Mouse (Mus musculus) heart, embryonic 13.5 days (tissue): ENCODE measurements around the gene Arid3c. TPM values are rescaled to one million over a fixed set of nuclear protein-coding genes. Genes with fewer than 3 reads are reported as not detected.
"Not testable (repeated sequence)": the region's sequence is repeated elsewhere in the genome, so short reads cannot be mapped to it uniquely, and the experiment has no call there.

Experiments
- ATAC-seq: fragments of 200-750 bp; cut with Nextera tagmentation; 2 replicates; pipeline ENCODE4 v1.8.0; 2017; ENCODE audit warnings: moderate TSS enrichment; ENCODE audit not compliant: insufficient number of reproducible peaks, low FRiP score, low TSS enrichment; ENCODE audit errors: extremely low read depth
- H3K27ac ChIP-seq: fragments of 300-500 bp; sonication (generic); replicated peaks from 2 replicates; pipeline ENCODE4 v1.5.1; 2015; ENCODE audit warnings: moderate library complexity, mild to moderate bottlenecking, inconsistent platforms
- H3K27me3 ChIP-seq: fragments of 300-500 bp; sonication (generic); replicated peaks from 2 replicates; pipeline ENCODE4 v1.6.1; 2015; ENCODE audit warnings: mild to moderate bottlenecking, inconsistent platforms
- H3K36me3 ChIP-seq: fragments of 300-500 bp; sonication (generic); 2 replicates; pipeline ENCODE4 v1.6.1; 2015; ENCODE audit warnings: mild to moderate bottlenecking, inconsistent platforms
- H3K4me1 ChIP-seq: fragments of 300-500 bp; sonication (generic); 2 replicates; pipeline ENCODE4 v1.6.1; 2015; ENCODE audit warnings: inconsistent platforms
- H3K4me2 ChIP-seq: fragments of 300-500 bp; sonication (generic); 2 replicates; pipeline ENCODE4 v1.6.1; 2015; ENCODE audit warnings: inconsistent platforms, mild to moderate bottlenecking, moderate library complexity
- H3K4me3 ChIP-seq: fragments of 300-500 bp; sonication (generic); 2 replicates; pipeline ENCODE4 v1.5.1; 2015; ENCODE audit warnings: moderate library complexity, mild to moderate bottlenecking, inconsistent platforms
- H3K9ac ChIP-seq: fragments of 300-500 bp; sonication (generic); 2 replicates; pipeline ENCODE4 v1.6.1; 2015; ENCODE audit warnings: inconsistent platforms, mild to moderate bottlenecking, moderate library complexity
- H3K9me3 ChIP-seq: fragments of 300-500 bp; sonication (generic); 2 replicates; pipeline ENCODE4 v1.6.1; 2016; ENCODE audit warnings: inconsistent platforms
- WGBS: fragments of 180-500 bp; shearing (Covaris S2); methylation state at CpG from one replicate; pipeline ENCODE4 v1.1.7; 2015; ENCODE audit warnings: mixed read lengths; 5-methylcytosine and 5-hydroxymethylcytosine counted together
- polyA plus RNA-seq: library from polyadenylated mRNA; unstranded; fragments of >200 nt; fragmentation: Nextera tagmentation; extraction: Ambion mirVana; gene quantifications from 2 replicates; pipeline ENCODE4 v1.2.1, GENCODE M21; 2015

Arid3c gene
- polyA plus RNA-seq, 1 experiment from 2014 or later, result not detected

DNA sequence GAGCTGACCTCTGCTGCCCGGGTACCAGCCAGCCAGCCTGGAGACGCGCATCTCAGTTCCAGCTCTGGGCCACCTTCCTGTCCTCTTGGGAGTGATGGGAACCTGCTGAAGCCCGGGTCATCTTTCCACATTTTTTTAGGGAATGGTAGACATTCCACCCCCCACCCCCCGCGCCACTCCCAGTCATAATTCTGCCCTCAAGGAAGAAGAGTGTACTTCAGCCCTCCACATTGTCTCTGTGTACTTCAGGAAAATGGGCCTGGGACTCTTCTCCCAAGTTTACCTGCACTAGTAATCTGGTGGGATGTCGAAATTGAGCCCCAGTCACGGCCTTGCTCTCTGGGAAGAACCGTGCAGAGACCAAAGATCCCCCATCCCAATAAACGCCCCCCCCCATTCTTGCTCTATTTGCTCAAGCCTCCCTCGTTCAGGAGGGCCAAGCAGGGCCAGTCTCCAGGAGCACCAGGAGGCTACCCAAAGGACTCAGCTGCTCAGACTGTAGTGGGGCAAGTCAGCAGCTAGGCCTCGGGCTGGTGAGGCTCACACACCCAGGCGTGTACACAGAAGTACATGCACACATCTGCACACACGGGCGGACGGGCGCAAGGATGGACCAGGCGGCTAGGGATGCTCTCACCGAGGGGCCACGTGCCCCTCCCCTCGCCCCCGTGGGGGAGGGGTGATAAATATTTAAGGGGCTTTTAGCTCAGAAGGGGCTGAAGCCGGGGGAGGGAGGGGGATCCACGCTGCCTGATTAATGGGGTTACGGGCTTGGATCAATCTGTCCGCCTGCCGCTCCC, 46.6 kb downstream of the Arid3c start:
- ATAC-seq, H3K9me3 ChIP-seq, H3K36me3 ChIP-seq, H3K9ac ChIP-seq: not testable (repeated sequence)
- peak overlapping the region; percentile 50 for H3K27ac ChIP-seq
- H3K27me3 ChIP-seq, result peaks cover 13% of the 10 kb centered on the region
- peaks cover 30% of the 10 kb centered on the region for H3K4me1 ChIP-seq
- H3K4me2 ChIP-seq, result peak overlapping the region; percentile 59
- WGBS, result 1% methylated on average over 22 of the region's 27 CpGs
- peak overlapping the region; percentile 25; the same call in 1 of the 2 replicates for H3K4me3 ChIP-seq

DNA sequence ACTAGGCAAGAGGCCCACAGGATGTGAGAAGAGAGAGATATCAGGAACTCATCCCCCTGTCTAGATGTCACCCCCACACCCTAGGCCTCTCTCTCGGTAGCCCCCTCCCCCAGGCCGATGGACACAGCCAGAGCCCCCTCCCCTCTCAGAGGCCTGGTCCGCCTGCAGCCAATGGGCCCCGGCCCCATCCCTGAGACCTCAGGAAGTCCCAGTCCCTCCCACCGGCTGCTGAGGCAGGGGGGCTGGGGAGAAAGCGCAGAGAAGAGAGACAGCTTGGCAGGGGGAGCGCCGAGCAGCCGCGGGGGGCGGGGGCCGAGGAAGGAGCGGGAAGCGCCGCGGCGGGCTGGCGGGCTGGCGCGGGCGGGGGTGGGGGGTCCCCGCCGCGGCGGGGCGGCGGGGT, 47.6 kb downstream of the Arid3c start:
- ATAC-seq, H3K9ac ChIP-seq, H3K9me3 ChIP-seq, H3K36me3 ChIP-seq, H3K27ac ChIP-seq: not testable (repeated sequence)
- 0% methylated on average over 4 of the region's 27 CpGs for WGBS
- H3K4me3 ChIP-seq, result peak overlapping the region; percentile 37
- peaks cover 13% of the 10 kb centered on the region for H3K27me3 ChIP-seq
- H3K4me1 ChIP-seq, result peaks cover 40% of the 10 kb centered on the region
- peak overlapping the region; percentile 59 for H3K4me2 ChIP-seq

DNA sequence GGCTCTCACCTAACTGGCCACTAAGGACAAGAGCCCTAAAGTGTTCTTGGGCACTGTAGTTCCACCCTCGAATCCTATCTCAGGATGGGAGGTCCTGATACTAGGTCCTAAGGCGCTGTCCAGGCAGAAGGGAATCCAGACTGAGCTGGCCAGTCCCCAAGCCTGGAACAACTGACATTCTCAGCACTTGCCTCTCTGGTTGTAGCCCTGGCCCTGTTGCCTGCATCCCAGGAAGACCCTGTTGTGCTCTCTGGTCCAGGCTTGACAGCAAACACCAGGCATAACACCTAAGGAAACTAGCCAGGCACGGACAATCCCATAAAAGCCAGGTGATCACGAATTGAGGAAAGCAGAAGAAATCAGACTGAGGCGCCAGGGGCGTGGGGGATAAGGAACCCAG, 48.2 kb downstream of the Arid3c start:
- Histone ChIP-seq H3K9me3 (no peaks in the 10 kb centered on the region), H3K27ac (peak overlapping the region; percentile 61), H3K36me3 (no peaks in the 10 kb centered on the region), H3K4me1 (peaks cover 45% of the 10 kb centered on the region), H3K4me2 (peak overlapping the region; percentile 59), H3K4me3 (no peak overlapping the region), H3K9ac (0 out of 2 replicates have a peak overlapping the region, but pooled peaks have one; percentile 9), H3K27me3 (peaks cover 13% of the 10 kb centered on the region)
- no peak for ATAC-seq
- 17% methylated on average over 6 of the region's 6 CpGs for WGBS

DNA sequence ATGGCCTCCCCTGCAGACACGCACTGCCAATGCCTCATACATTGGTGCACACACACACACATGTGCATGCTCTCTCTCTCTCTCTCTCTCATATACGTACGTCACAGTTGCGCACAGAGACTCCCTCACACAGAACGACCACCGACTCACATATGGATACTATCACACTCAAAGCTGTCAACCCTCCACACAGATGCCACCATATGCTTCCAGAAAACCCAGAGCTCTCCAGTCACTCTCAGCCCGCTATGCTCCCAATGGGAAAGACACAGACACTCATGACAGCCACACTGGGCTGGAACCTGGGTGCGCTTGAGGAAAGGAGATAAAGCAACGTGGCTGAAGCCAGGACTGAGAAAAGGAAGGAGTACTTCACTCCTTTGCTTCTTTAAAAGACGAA, 49.0 kb downstream of the Arid3c start:
- WGBS, result 63% methylated on average over 10 of the region's 10 CpGs
- Histone ChIP-seq H3K4me2 (no peak overlapping the region), H3K27me3 (peaks cover 14% of the 10 kb centered on the region), H3K9me3 (no peaks in the 10 kb centered on the region), H3K4me1 (peaks cover 54% of the 10 kb centered on the region), H3K4me3 (no peak overlapping the region), H3K36me3 (no peaks in the 10 kb centered on the region), H3K27ac (no peak overlapping the region), H3K9ac (no peak overlapping the region)
- ATAC-seq, result no peak

DNA sequence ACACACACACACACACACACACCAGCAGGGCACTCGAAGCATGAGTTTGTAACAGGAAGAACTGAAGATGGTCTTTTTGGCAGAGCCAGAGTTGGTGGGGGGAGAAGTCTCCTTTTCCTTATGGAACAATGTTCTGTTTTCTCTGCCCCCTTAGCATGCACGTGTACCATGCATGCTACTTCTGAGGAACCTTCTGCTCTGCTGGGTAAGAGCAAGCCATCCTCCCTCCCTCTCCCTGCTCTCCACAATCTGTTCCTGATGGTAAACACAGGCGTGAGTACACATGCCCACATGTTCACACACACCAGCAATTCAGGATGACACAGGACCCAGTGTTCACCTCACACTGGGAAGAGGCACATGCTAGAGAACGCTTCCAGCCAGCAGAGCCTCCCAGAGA, 49.8 kb downstream of the Arid3c start:
- WGBS, result 65% methylated on average over 4 of the region's 4 CpGs
- H3K36me3 ChIP-seq, result no peaks in the 10 kb centered on the region
- peaks cover 61% of the 10 kb centered on the region for H3K4me1 ChIP-seq
- peaks cover 18% of the 10 kb centered on the region for H3K27me3 ChIP-seq
- ATAC-seq, result no peak
- no peak overlapping the region for H3K27ac ChIP-seq
- no peaks in the 10 kb centered on the region for H3K9me3 ChIP-seq
- no peak overlapping the region for H3K9ac ChIP-seq
- no peak overlapping the region for H3K4me2 ChIP-seq
- H3K4me3 ChIP-seq, result no peak overlapping the region

DNA sequence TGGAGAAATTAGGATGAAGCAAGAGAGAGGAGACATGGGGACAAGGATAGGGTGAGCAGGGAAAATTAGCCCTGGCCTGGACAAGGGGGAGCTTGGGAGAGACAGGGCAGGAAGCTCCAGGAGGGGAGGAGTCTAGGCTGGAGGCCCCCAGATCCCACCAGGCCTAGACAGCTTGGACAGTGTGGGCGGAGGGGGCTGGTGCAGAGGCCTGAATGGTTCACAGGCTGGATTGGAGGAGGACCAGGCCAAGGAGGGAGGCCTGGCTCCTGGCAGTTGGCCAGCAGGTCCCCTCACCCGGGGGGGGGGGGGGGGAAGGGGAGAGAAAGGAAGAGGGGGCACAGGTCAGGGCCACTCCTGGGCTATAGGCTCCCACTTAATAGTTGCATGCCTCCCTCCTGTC, 51.7 kb downstream of the Arid3c start:
- H3K4me2 ChIP-seq, result no peak overlapping the region
- no peaks in the 10 kb centered on the region for H3K36me3 ChIP-seq
- no peak for ATAC-seq
- no peak overlapping the region for H3K4me3 ChIP-seq
- peak overlapping the region; percentile 68 for H3K9ac ChIP-seq
- H3K27me3 ChIP-seq, result peaks cover 31% of the 10 kb centered on the region
- H3K4me1 ChIP-seq, result peaks cover 67% of the 10 kb centered on the region
- H3K27ac ChIP-seq, result 0 out of 2 replicates have a peak overlapping the region, but pooled peaks have one; percentile 5
- no peaks in the 10 kb centered on the region for H3K9me3 ChIP-seq
- WGBS, result 28% methylated on average over 2 of the region's 2 CpGs

DNA sequence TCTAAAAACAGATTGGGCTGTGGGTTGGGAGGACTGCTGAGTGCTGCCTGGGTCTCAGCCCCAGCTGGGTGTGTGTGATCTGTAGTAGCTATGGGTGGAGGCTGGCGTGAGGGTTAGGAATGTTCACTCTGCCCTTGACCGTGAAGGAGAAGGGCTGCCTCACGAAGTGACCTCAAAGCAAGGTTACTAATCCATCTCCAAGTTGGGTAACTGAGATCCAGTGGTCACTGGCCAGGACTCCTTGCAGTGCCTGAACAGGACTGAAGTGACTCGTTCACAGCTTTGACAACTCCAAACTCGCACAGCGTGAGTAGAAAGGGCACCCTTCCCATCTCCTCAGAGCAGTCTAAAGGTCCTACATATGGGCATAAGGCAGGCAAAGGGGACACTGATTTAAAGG, 52.1 kb downstream of the Arid3c start:
- 0 out of 2 replicates have a peak overlapping the region, but pooled peaks have one; percentile 5 for H3K27ac ChIP-seq
- H3K36me3 ChIP-seq, result no peaks in the 10 kb centered on the region
- peaks cover 65% of the 10 kb centered on the region for H3K4me1 ChIP-seq
- no peak overlapping the region for H3K4me2 ChIP-seq
- no peak overlapping the region for H3K4me3 ChIP-seq
- no peak for ATAC-seq
- H3K9ac ChIP-seq, result peak overlapping the region; percentile 68
- H3K27me3 ChIP-seq, result peaks cover 34% of the 10 kb centered on the region
- WGBS, result 39% methylated on average over 6 of the region's 6 CpGs
- no peaks in the 10 kb centered on the region for H3K9me3 ChIP-seq

DNA sequence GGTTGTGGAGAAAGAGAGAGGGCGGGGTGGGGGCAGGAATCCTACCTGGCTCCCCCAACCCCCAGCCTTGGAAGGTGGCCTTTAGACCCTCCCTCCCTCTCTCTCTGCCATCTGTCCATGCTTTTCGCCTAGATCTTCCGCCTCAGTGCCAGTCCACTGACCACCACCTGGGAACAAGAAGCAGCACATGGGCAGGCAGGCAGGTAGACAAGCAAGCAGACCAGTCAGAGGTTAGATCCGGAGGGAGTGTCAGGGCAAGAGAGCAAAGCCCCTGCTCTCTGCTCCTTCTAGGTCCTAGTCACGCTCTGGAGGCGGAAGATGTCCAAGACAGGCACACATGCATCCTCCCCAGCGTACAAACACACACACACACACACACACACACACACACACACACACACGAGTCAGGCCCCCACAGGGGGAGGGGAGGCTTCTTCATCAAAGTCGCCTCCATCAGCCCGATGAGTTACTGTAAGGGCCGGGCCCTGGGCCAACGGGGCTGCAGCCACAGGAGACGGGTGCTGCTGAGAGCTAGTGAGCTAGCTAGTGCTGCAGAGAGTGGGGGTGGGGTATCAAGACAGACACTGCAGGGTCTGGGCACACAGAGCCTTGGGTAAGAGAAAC, 53.8 kb downstream of the Arid3c start:
- Histone ChIP-seq H3K4me2 (peak overlapping the region; percentile 30), H3K4me3 (no peak overlapping the region), H3K27ac (peak overlapping the region; percentile 55), H3K36me3 (no peaks in the 10 kb centered on the region), H3K27me3 (peaks cover 43% of the 10 kb centered on the region), H3K9me3 (no peaks in the 10 kb centered on the region), H3K9ac (peak overlapping the region; percentile 50), H3K4me1 (peaks cover 69% of the 10 kb centered on the region)
- ATAC-seq, result no peak
- WGBS, result 39% methylated on average over 13 of the region's 13 CpGs

DNA sequence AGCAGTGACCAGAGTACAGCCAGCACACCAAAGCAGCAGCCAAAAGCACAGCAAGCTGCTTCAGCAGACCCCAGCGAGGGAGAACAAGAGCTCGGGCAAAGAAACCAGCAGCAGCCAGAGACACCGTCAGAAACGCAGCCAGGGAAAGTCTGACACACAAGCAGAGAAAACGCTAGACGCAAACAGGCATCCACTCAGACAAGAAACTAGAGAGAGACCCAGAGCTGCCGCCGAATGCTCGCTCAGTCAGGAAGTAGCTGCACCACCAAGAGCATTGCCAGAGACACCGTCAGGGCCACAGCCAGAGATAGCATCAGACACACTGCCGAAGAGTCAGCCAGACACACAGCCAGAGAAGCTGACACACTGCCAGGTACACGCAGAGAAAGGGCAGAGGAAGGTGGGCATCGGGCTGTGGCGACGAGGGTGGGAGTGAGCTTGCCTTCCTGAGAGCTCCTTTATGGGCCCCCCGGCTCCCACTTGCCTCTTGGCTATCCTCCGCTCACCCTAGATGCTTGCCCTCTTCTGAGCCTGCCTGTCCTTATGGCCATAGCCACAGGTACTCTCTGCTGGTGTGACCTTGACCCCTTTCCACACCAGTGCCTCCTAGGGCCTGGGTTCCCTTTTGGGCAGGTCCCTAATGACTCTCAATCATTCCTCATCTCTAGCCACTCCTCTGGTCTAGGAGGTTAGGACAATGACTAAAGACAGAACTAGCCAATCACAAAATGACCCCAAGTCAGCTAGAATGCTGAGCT, 54.5 kb downstream of the Arid3c start:
- ATAC-seq, result no peak
- peak overlapping the region; percentile 55 for H3K27ac ChIP-seq
- H3K4me3 ChIP-seq, result no peak overlapping the region
- peaks cover 48% of the 10 kb centered on the region for H3K27me3 ChIP-seq
- H3K9ac ChIP-seq, result peak overlapping the region; percentile 52
- no peaks in the 10 kb centered on the region for H3K36me3 ChIP-seq
- WGBS, result 31% methylated on average over 17 of the region's 17 CpGs
- H3K9me3 ChIP-seq, result no peaks in the 10 kb centered on the region
- peak overlapping the region; percentile 30 for H3K4me2 ChIP-seq
- peaks cover 75% of the 10 kb centered on the region for H3K4me1 ChIP-seq
